Mouse (Mus musculus): ENCODE results near the gene 2410137M14Rik. TPM values are rescaled to one million over a fixed set of nuclear protein-coding genes. Genes with fewer than 3 reads are reported as not detected.
"Not testable (repeated sequence)": the region's sequence is repeated elsewhere in the genome, so short reads cannot be mapped to it uniquely, and the experiment has no call there.

Gene 2410137M14Rik
- total RNA-seq, 2 experiments from 2014 or later = 0.90 to 1.0 TPM

DNA sequence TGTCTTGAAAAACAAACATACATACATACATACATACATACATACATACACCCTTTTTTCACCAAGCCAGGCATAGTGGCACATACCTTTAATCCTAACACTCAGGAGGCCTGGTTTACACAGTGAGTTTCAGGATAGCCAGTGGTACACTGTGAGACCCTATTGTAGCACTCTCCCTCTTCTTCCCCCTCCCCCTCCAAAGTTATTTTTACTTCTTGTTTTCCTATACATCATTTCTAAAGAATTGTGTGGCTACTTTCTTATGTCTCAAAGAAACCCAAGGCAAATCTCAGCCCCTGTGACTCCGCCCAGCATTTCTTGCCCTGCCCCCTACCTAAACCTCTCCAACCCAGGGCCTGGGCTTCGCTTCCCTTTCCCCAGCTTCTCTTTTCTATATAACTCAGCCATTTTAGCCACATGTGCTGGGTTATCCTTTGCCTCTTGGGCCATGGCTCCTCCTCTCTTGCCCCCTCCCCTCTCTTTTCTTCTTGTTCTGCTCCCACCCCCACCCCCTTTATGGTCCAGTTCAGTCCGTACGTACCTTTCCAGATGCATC lies 12.8 kb upstream of the 2410137M14Rik start:
- no peak for DNase-seq

DNA sequence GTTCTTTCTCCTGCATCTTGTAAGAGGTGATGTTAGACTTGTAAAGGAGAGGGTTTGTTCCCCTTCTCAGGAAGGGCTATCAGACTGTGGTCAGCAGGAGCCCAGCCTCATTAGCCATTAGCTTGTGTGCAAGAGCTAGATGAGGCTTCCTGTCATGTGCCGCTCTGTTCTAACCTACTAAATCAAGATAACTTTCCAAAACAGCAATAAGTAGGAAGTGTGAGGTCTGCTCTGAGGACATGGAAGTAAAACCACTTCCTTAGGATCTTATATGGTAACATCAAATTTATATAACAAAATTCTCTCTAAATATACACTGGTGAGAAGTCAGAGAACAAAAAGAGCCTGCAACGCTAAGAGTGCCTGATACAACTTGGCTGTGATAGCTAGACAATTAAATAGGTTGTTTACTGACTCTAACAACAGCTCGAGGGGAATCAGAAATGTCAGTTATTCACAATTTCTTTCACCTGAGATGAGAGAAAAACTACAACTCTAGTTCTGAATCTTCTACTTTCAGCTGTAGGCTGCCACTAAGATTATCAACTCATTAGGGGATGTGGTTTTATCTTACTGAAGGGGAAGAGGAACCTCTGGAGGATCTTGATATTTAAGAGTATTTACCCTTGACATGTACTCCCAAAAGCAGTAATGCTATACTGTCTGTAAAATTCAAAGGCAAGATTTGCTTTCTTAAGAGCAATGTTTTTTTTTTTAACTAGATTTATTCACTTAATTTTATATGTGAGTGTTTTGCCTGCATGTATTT lies 11.5 kb upstream of the 2410137M14Rik start:
- DNase-seq = no peak

DNA sequence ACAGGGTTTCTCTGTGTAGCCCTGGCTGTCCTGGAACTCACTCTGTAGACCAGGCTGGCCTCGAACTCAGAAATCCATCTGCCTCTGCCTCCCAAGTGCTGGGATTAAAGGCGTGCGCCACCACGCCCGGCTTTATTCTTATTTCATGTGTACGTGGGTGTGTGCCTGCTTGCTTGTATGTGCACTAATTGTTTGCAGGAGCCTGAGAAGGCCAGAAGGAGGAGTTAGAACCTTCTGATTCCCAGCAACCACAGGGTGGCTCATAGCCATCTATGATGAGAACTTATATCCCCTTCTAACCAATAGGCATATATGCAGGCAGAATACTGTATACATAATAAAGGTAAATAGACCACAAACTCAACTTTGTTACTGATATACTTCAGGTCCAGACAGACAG lies 9.6 kb upstream of the 2410137M14Rik start:
- DNase-seq = not testable (repeated sequence)

DNA sequence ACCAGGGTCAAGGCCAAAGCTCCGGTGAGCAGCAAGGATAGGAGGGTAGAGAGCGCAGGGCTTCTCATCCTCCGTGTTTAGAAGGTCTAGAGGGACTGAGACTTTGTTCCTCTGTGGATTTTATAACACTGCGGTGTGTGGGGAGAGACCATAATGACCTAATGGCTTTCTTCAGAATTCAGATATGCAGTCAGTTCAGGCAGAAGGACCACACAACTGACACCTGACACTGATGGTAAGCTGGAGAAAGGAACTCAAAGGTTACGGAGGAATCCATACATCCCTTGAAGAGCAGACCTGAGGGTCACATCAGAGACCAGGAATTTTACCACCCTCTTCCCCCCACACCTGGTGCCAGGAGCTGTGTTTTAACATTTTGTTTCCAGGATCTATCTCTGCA lies 8.4 kb upstream of the 2410137M14Rik start, which contains the start of gene H2-M5:
H2-M5 (minus strand) TSS at position 101 of the 400 bp plus-strand sequence.
- no peak for DNase-seq

DNA sequence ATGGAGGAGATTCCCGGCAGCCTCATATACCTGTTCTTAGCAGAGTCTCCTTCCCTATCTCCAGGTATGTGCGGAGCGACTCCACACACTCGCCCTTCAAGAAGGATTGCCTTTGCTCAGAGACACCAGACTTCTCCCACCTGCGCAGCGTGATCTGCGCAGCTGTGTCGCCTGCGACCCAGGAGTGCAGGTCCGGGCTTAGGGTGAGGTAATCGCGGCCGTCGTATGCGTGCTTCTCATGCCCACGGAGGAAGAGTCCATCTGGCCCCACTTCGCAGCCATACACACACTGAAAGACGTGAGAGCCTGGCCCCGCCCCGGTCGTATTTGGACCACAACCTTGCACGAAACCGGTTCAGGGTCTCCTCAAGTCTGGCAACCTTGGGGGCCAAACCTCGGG lies 7.4 kb upstream of the 2410137M14Rik start:
- no peak for DNase-seq

DNA sequence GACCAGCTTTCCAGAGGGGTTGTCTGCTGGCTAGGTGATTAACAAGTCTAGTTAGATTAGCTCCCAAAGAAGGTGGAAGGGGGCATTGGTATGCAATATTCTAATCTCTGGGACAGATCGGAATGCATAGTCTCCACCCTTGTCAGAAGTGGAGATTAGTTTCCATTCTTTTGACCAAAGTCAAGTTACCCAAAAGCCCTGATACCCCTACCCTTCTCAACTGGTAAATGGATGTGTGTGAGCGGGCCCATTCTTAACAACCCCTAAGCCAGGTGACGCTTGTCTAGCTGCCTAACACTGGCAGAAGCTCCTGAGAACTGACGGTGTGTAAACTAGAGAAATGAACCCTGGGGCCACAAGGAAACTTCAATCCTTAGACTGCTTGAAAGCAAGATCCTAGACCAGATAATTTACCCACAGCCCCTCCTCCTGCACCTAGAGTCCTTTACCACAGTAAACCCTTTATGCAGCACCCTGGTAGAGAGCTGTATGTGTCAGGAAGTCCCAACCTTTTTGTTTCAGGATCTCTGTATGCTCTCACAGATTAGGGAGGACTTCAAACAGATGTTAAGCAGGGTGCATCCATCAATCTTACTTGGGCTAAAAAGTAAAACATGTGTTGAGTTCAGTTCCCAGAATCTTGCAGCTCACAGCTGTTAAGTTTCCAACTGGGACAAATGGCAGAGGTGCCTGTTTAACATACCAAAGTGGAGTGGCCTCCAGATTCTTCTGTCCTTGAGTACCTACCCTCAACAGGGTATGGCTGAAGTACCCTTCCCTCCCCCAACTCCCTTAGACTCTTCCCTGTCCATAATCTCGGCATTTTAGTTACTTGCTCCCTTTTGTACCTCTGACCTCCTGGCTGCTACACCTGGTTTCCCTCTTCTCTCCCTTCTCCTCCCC lies 1.5 kb upstream of the 2410137M14Rik start:
- no peak for DNase-seq

DNA sequence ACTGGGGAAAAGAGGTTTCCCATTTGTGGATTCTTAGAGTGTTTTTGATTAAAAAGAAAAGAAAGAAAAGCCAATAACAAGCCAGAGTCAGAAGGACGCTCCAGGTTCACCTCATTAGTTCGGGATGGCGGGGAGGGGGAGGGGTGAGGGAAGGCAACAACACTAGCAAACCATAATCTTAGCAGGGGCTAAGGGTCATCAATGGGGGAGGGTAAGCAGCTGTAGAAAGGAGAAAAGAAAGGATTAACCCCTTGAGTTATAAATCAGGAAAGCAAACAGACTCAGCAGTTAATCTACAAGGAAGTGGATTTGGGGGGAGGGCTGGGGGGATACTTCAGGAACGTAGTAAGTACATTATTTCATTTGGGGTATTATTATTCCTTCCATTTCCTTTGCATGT lies 808 bp upstream of the 2410137M14Rik start:
- DNase-seq = no peak

DNA sequence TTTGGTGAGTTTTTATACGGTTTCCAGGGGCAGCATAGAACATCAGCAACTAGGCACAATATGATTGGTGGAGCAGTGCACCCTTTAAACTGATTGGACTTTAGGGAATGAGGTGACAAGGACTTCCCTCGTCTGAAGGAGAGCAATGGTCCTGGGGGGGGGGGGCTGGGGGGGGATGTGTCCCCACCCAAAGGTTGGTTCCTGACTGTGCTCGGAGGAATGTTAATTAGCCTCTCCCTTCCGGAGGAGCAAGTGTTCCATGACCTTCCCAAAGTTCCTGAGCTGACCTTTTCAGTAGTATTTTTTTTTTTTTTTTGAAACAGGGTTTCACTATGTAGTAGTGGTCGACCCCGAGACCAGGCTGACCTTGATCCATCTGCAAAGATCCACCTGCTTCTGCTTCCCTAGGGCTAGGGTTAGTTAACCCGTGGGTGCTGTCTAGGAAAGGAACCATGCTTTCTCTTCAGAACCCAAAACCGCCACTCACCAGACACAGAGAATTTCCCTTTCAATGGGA lies 7.7 kb downstream of the 2410137M14Rik start:
- DNase-seq = no peak

DNA sequence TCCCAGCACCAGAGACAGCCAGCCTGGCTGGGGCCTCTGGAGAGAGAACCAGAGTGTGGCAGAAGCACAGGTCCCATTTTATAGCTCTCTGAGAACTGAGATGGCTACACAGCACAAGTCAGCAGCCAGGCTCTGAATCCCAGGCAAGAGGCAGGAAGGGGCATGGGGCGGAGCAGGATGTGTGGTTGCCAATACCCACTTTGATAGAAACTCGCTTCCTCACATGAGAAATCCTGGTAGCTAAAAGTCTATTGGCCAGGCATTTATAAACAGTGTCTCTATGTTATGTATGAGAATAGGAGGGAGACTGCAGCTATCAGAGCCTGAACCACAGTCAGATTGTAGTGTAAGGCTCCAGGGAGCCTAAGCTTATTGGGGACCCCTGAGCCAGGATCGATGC lies 8.2 kb downstream of the 2410137M14Rik start:
- DNase-seq = no peak

DNA sequence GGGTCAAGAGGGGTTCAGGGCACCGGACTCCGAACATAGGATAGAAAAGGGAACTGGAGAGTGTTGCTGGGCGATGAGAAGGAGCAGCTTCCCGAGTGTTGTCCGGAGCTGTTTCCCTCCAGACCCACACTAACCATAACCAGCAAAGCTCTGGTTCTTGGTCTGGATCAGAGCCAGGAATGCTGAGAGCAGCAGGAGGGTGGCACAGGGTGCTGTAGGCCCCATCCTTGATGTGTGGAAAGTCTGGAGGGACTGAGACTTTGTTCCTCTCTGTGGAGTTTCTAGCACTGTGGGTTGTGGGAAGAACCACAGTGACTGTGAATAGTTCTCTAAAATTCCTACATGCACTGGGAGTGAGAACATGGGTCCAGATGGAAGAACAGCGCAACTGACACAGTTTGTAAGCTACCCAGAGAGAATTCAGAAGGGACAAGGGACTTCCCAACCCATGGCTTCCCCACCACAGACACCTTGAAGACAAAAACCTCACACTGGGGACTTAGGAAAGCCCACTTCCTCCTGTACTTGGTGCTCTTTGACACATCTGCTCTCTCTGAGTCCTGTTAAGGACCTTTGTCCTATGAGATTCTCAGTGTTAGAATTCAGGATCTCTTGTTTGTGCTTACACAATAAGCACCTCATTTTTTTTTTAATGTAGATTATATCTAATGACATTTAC lies 9.7 kb downstream of the 2410137M14Rik start:
- DNase-seq = no peak

DNA sequence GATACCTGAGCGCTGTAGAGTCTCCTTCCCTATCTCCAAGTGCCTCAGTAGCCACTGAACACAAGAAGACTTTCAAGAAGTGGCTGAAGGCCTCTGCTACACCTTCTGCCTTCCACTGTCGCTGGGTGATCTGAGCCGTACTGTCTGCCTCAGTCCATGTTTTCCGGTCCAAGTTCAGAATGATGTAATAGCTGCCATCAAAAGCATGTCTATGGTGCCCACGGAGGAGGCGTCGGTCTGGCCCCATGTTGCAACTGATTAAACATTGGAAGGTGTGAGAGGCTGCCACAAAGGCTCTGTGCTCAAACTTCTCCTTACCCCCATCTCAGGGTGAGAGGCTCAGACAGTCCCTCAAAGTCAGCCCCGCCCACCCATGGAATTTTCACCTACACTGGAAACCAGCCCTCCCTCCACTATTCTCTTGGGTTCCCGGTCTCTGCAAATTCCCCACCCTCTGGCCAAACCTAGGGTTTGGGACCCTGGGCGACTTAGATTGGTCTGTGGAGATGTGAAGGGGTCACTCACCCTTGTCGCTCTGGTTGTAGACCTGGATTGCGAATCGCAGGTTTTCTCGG lies 10.6 kb downstream of the 2410137M14Rik start:
- DNase-seq = no peak

DNA sequence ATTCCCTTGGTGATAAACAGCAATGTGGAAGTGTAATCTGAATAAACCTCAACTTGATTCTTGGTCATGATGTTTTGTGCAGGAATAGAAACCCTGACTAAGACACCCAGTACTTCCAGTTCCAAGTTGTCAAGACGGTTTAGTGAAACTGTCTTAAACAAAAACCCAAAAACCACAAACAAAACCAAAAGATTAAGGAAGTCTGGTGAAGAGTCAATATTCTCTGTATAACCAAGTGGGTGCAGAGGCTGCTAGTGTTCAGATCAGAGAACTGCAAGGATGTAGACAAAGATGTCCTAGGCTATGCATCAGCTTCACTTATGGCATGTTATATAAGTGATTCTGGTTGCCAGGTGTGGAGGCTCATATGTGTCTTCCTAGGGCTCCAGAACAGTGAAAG lies 14.2 kb downstream of the 2410137M14Rik start:
- DNase-seq = no peak

DNA sequence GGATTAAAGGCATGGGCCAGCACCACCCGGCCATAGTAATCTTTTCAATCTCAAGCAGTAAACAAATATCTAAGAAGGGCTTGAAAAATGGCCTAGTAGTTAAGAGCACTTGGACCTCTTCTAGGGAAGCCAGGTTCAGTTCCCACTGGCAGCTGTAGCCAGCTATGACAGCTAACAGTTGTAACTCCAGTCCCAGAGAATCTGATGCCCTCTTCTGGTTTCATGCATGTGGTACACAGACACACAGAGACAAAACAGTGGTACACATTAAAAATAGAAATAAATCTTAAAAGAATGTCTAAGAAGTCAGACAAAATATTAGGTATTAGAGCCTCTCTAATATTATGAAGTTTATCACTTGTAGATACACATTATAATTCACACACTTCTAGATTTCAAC lies 19.9 kb downstream of the 2410137M14Rik start:
- DNase-seq = no peak

DNA sequence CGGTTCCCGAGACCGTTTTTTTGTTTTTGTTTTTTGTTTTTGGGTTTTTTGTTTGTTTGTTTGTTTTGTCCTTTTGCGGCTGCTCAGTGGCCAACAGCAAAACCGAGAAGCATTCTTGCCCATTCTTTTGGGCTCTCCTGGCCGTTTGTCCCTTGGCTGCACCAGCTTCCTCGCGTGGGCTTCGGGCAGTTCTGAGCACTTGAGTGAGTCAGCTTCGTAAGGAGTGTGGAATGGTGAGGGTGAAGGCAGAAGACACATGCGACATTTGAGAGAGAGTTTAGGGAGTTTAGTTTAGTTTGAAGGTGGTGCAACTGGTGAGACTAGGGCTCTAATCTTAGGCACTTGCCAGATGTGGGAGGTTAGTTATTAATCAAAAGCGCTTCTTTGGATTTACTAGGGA lies 22.2 kb downstream of the 2410137M14Rik start:
- DNase-seq = no peak

DNA sequence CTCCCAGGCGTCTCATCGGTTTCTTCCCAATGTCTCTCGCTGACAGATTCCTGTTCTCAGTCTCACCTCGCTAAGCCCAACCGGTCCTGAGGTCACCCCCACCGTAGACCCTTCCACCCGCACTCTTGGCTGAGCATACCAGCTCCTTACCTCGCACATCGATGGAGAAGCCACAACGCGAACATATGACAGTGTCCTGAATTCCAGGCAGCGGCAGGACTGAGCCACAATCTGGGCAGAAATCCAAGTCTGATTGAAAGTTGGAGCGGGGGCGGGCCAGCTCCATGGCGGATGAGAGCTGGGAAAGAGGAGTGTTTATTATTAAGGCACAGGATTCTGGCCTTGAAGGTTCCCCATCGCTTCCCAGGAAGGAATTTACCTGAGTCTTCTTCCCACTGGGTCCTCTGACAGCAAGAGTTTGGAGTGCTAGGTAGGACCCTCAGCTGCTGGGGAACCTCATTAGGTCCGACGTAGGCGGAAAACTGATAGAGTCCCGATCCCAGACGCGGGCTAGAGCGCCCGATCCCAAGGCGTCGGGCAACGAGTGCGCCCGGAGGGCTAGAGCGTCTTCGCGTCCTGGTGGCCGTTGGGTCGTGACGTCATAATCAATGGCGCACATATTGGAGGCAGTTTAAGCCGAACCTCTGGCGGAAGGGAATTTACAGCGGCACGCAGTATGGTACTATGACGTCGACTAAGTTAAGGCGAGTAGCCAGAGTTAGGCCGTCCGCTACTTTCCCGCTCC lies 22.9 kb downstream of the 2410137M14Rik start, which contains the start of the genes Znrd1 and Znrd1as:
Znrd1 (minus strand) TSS at position 561 of the 745 bp plus-strand sequence.
Znrd1as (plus strand) TSS at position 594 of the 745 bp plus-strand sequence.
- peak; percentile 96 for DNase-seq

DNA sequence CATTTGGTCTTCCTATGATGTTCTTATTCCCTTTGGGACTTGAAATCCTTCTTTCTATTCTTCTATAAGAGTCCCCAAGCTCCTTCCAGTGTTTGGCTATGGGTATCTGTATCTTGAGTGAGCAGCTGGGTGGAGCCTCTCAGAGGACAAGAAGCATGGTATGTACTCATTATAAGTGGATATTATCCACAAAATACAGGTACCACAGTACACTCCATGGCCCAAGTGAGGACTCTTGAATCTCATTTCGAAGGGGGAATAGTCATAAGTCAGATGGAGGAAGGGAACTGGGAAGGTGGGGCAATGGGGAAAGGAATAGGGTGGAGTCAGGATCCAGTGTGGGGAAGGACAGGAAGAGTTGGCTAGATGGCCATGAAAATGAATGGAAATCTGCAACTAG lies 28.0 kb downstream of the 2410137M14Rik start:
- DNase-seq = no peak

DNA sequence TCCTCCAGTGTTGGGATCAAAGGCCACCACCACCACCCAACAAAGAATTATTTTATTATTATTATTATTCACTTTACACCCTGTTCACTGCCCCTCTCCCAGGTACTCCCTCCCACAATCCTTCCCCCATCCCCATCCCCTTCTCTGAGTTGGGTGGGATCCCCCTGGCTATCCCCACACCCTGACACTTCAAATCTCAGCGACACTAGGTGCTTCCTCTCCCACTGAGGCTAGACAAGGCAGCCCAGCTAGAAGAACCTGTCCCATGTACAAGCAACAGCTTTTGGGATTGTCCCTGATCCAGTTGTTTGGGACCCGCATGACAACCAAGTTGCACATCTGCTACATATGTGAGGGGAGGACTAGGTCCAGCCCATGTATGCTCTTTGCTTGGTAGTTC lies 28.4 kb downstream of the 2410137M14Rik start:
- no peak for DNase-seq

DNA sequence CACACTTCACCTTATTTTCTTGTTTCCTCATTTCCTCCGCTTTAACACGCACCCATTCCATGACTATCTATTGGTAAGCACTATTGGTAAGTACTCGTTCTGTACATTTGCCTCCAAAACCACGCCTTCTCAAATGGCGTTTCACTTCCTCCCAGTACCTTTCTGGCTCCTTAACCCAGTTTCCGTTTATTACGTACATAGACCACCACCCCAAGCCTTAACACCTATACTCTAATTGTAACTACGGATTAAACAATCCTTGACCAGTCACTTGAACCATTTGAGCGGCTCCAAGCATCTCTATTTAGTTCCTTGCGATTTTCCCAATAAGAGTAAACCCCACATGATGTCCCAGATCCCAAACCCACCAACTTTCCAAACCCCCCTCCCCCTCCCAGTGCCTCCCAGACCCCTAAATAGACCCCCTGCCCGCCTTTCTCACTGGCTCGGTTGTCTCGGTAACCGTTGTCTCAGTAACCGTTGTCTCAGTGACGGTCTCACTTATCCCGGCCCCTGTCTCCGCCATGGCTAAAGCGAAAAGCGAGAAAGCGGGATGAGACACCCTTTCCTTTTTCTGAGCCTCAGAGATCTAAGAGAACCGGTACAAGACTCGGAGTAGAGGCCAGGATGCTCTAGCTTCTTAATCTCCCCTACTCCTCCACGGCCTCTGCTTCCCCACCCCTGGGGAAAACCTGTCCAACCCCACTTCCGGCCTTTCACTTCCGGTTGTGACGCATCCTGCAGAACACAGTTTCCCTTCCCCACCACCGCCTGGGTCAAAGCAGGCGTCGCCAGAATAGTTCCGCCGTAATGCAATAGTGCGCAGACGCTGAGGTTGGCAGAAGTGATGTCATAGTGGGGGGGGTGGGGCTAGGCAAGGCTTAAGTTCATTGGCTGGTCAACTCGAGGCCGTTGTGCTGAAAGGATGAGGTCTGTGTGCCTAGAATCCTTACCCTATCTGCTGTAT lies 29.8 kb downstream of the 2410137M14Rik start, which contains the start of gene Ppp1r11:
Ppp1r11 (minus strand) TSS at position 761 of the 967 bp plus-strand sequence.
- peak; percentile 97 to 98 for DNase-seq

DNA sequence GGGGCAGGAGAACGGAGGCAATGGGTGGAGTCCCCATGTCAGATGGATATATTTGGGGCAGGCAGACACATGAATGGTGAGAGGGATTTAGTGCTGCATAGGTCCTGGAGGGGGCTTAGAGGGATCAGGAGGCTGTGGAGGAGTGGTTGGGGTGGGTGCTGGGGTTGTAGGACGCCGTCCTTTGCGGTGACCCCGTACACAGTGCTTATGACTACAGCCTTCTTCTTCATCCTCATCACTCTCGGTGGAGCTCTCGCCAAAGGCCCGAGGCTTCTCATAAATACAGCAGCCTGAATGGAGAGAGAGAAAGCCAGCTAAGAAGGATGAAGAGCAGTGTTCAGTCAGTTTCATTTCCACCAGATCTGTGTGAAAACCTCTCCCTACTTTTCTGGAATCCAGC lies 31.8 kb downstream of the 2410137M14Rik start:
- no peak for DNase-seq

Data from heart, adult 18-20 months (tissue).